Mouse (Mus musculus) olfactory bulb, adult 2 months (tissue): ENCODE measurements around the gene Eya2.

ENCODE experiments used
- CTCF ChIP-seq: fragments of 200-500 bp; IDR thresholded peaks from 2 replicates; pipeline ENCODE4 v1.5.1; 2012; ENCODE audit warnings: low read depth, mild to moderate bottlenecking, low read length, moderate library complexity; ENCODE audit not compliant: insufficient read depth
- POLR2A ChIP-seq: fragments of 200-500 bp; IDR thresholded peaks from 2 replicates; pipeline ENCODE4 v1.6.1; 2012; ENCODE audit warnings: mild to moderate bottlenecking, low read depth, low read length, moderate library complexity; ENCODE audit not compliant: insufficient read depth

DNA sequence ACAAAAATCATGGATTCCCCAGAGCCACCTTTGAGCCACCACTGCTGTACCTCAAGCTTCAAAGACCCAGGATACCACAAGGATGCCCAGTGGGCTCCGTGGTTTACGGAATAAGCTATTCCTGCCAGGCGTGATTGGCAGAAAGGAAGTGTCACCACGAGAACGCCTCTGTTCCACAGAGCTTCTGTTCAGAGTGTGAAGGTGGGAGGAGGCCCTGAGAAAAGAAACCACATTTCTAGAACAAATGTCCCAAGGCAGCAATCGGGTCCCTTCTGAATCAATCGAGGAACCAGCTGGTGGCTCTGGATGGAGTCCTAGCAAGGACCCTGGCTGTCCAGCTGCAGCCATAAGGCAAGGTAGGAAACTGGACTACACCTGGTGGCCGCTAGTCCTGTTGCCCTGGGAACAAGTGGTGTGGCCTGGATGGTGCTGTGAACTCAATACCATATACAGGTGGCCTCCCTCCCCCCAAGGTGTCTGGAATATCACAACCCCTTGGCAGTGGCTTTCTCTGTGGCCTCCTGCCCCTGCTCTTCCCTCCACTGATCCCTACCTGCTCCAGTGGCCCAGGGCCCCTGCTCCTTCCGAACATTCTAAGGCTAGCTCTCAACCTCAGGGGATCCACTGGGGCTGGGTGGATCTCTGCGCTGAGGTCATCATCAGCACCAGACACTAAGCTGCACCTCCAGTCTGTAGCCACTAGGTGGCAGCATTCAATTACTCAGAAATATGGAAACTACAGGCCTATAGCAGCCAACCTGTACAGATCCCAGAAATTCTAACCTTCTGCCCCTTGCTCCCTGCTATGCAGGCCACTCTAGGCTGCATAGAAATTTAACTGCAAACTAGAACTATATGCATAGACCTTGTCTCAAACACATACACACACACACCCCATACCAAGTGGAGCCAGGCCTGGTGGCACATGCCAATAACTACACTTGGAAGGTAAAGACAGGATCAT is 224.4 kb downstream of the Eya2 start:
- no peak for TF ChIP-seq POLR2A
- peak; percentile 29; the same call in 1 of the 2 replicates for TF ChIP-seq CTCF
